Mouse (Mus musculus) hematopoietic stem cell, adult 5-6 weeks (primary cell): ENCODE data around the gene Stard7. TPM values are rescaled to one million over a fixed set of nuclear protein-coding genes. Genes with fewer than 3 reads are reported as not detected.
"Not testable (repeated sequence)": the region's sequence is repeated elsewhere in the genome, so short reads cannot be mapped to it uniquely, and the experiment has no call there.

Experiments
- ATAC-seq, 2 experiments: fragments of 125-278 bp in 1 of 2; replicated peaks in 1 of 2; 2 replicates each; pipeline ENCODE4 v1.8.0; 2016 to 2017; ENCODE audit warnings: inconsistent platforms in 2 of 2, mild to moderate bottlenecking in 2 of 2, moderate number of reproducible peaks in 2 of 2, low read depth in 1 of 2, moderate TSS enrichment in 1 of 2; ENCODE audit not compliant: low FRiP score in 2 of 2, poor library complexity in 2 of 2, severe bottlenecking in 2 of 2, insufficient read depth in 1 of 2, low TSS enrichment in 1 of 2
- total RNA-seq: library from RNA; stranded (forward); fragments of 172-1452, 232-1000 nt; gene quantifications from 2 replicates; pipeline ENCODE4 v1.2.3, GENCODE M21; 2017

Stard7 gene
- total RNA-seq, 1 experiment from 2014 or later, result 142 TPM

GRCm38 (mm10) chr2:127270300-127271041, 453 bp downstream of the Stard7 start:
- peak; percentile 53 to 79 for ATAC-seq

GRCm38 (mm10) chr2:127271042-127271515, 1.1 kb downstream of the Stard7 start:
- ATAC-seq, result no peak

GRCm38 (mm10) chr2:127272049-127272448, 2.0 kb downstream of the Stard7 start:
- not testable (repeated sequence) for ATAC-seq

GRCm38 (mm10) chr2:127272806-127273205, 2.8 kb downstream of the Stard7 start:
- ATAC-seq, result no peak

- ATAC-seq, result no peak
These were observed 4.6 kb downstream of the Stard7 start for GRCm38 (mm10) chr2:127274590-127274989.

- ATAC-seq, result no peak
These were observed 5.7 kb downstream of the Stard7 start for GRCm38 (mm10) chr2:127275551-127276320.

GRCm38 (mm10) chr2:127278162-127278561, 8.1 kb downstream of the Stard7 start:
- ATAC-seq, result peak in 1 of 2 experiments; percentile 36; a peak in 1 of 4 replicates

GRCm38 (mm10) chr2:127292250-127292649, 22.2 kb downstream of the Stard7 start:
- ATAC-seq, result no peak

- ATAC-seq, result no peak
These were observed 27.2 kb downstream of the Stard7 start for GRCm38 (mm10) chr2:127297001-127297805.

- ATAC-seq, result no peak
These were observed 28.0 kb downstream of the Stard7 start for GRCm38 (mm10) chr2:127298056-127298455.

- peak in 1 of 2 experiments; percentile 59; a peak in 2 of 4 replicates for ATAC-seq
These were observed 30.7 kb downstream of the Stard7 start for GRCm38 (mm10) chr2:127300701-127301100.

- peak; percentile 67 to 83; a peak in 3 of 4 replicates for ATAC-seq
These were observed 31.9 kb downstream of the Stard7 start for GRCm38 (mm10) chr2:127301883-127302282.

GRCm38 (mm10) chr2:127304192-127304591, 34.2 kb downstream of the Stard7 start:
- not testable (repeated sequence) for ATAC-seq

GRCm38 (mm10) chr2:127304609-127305210, 34.7 kb downstream of the Stard7 start:
- no peak for ATAC-seq

- ATAC-seq, result no peak
These were observed 36.1 kb downstream of the Stard7 start for GRCm38 (mm10) chr2:127306123-127306522.

GRCm38 (mm10) chr2:127307179-127307578, 37.2 kb downstream of the Stard7 start:
- ATAC-seq, result peak; percentile 23 to 37; a peak in 3 of 4 replicates

GRCm38 (mm10) chr2:127308660-127309059, 38.6 kb downstream of the Stard7 start:
- peak in 1 of 2 experiments; percentile 65; a peak in 1 of 4 replicates for ATAC-seq
